Mouse (Mus musculus) intestine, postnatal 0 days (tissue): ENCODE measurements around the gene Btbd9. TPM values are rescaled to one million over a fixed set of nuclear protein-coding genes. Genes with fewer than 3 reads are reported as not detected.

Experiments used
- ATAC-seq: fragments of 200-750 bp; cut with Nextera tagmentation; 2 replicates; pipeline ENCODE4 v1.8.0; 2017; ENCODE audit warnings: mild to moderate bottlenecking, moderate TSS enrichment, moderate library complexity
- H3K27ac ChIP-seq: fragments of 300-500 bp; sonication (generic); 2 replicates; pipeline ENCODE4 v1.5.1; 2014; ENCODE audit warnings: mild to moderate bottlenecking, low read depth, low read length, moderate library complexity
- H3K27me3 ChIP-seq: fragments of 300-500 bp; sonication (generic); replicated peaks from 2 replicates; pipeline ENCODE4 v1.6.1; 2014; ENCODE audit warnings: low read length, mixed read lengths; ENCODE audit not compliant: control insufficient read depth, insufficient read depth
- H3K36me3 ChIP-seq: fragments of 300-500 bp; sonication (generic); 2 replicates; pipeline ENCODE4 v1.6.1; 2014; ENCODE audit warnings: mild to moderate bottlenecking, moderate library complexity; ENCODE audit not compliant: control insufficient read depth, insufficient read depth
- H3K4me1 ChIP-seq: fragments of 300-500 bp; sonication (generic); replicated peaks from 2 replicates; pipeline ENCODE4 v1.6.1; 2014; ENCODE audit warnings: antibody characterized with exemption, low read length, mixed read lengths; ENCODE audit not compliant: control insufficient read depth, insufficient read depth
- H3K4me2 ChIP-seq: fragments of 300-500 bp; sonication (generic); replicated peaks from 2 replicates; pipeline ENCODE4 v1.6.1; 2014; ENCODE audit warnings: low read depth, mild to moderate bottlenecking, moderate library complexity
- H3K4me3 ChIP-seq: fragments of 300-500 bp; sonication (generic); 2 replicates; pipeline ENCODE4 v1.5.1; 2014; ENCODE audit warnings: low read depth, low read length
- H3K9ac ChIP-seq: fragments of 300-500 bp; sonication (generic); 2 replicates; pipeline ENCODE4 v1.6.1; 2014; ENCODE audit warnings: mild to moderate bottlenecking, low read depth, low read length
- H3K9me3 ChIP-seq: fragments of 300-500 bp; sonication (generic); 2 replicates; pipeline ENCODE4 v1.6.1; 2016; ENCODE audit warnings: mixed run types; ENCODE audit not compliant: control insufficient read depth
- CTCF ChIP-seq: sonication (generic); IDR thresholded peaks from 2 replicates; pipeline ENCODE4 v1.5.1; 2016; ENCODE audit warnings: low read depth, mild to moderate bottlenecking, control low read depth, antibody characterized with exemption, moderate library complexity
- WGBS: fragments of 180-500 bp; shearing (Covaris S2); extraction: QIAGEN DNeasy Blood & Tissue Kit; methylation state at CpG from one replicate; pipeline ENCODE4 v1.1.7; 2014; 5-methylcytosine and 5-hydroxymethylcytosine counted together
- polyA plus RNA-seq: library from polyadenylated mRNA; unstranded; fragments of >200 nt; fragmentation: Nextera tagmentation; extraction: Ambion mirVana; gene quantifications from 2 replicates; pipeline ENCODE4 v1.2.1, GENCODE M21; 2015

The Btbd9 gene
- polyA plus RNA-seq, 1 experiment from 2014 or later: 35.9 TPM

DNA sequence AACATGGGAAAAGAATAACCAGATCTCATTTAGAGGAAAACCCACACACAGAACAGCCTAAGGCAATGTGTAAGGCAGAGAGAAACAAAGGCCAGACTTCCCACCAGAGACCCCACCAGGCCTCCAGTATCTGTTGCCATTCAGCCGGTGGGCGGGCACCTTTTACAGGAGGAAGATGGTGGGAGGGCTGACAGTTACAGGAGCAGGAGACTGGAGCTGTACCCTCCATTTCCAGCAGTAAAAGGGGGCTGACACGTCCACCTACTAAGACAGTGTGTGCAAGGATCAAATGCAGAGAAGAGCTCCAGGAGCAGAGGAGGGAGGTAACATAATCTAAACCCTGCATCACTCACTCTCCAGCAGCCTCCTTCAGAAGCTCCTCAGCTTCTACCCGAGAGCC lies 123.0 kb downstream of the Btbd9 start:
- H3K27ac ChIP-seq: no peak overlapping the region
- no peaks in the 10 kb centered on the region for H3K36me3 ChIP-seq
- no peaks in the 10 kb centered on the region for H3K4me1 ChIP-seq
- WGBS: 83% methylated on average over 4 of the region's 4 CpGs
- H3K9me3 ChIP-seq: no peaks in the 10 kb centered on the region
- H3K4me3 ChIP-seq: no peak overlapping the region
- no peak for ATAC-seq
- TF ChIP-seq CTCF: no peak
- H3K4me2 ChIP-seq: no peak overlapping the region
- no peak overlapping the region for H3K9ac ChIP-seq
- no peaks in the 10 kb centered on the region for H3K27me3 ChIP-seq

DNA sequence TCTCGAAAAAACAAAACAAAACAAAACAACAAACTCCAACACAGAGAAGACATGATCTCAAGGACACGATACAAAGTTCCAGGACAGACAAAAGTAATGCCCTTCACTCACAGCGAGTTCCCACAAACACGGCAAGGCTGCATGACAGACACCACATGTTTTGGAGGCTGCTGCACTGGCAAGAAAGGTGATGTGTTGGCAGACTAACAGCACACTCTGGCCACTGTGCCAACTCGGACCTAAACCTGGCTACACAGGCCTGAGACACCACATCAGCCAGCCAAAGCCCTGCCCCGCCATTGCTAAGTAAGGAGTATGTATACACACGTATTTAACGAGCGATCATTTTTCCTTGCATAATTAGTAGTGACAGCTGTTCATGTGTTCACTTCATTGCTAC lies 123.9 kb downstream of the Btbd9 start:
- no peaks in the 10 kb centered on the region for H3K27me3 ChIP-seq
- no peak overlapping the region for H3K27ac ChIP-seq
- H3K4me2 ChIP-seq: no peak overlapping the region
- TF ChIP-seq CTCF: no peak
- no peaks in the 10 kb centered on the region for H3K9me3 ChIP-seq
- H3K9ac ChIP-seq: no peak overlapping the region
- H3K4me3 ChIP-seq: no peak overlapping the region
- WGBS: 94% methylated on average over 9 of the region's 9 CpGs
- H3K4me1 ChIP-seq: no peaks in the 10 kb centered on the region
- no peak for ATAC-seq
- H3K36me3 ChIP-seq: no peaks in the 10 kb centered on the region

DNA sequence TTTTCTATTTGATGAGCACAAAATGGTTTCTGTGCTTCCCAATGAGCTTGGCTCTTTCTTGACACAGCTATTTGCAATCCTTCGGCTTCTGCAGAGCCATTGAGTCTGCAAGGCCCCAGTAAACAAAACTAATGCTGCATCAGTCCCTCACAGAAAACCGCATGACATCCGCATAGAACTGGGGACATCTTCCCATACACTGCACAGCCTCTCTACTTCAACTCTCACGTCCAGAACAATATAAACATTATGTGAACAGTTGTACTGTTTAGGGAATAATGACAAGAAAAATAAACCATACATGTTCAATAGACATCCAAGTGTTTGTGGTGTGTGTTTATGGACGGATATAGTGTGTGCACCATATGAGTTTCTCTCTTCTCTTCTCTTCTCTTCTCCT lies 127.7 kb downstream of the Btbd9 start:
- WGBS: 69% methylated on average over 5 of the region's 5 CpGs
- TF ChIP-seq CTCF: no peak
- Histone ChIP-seq H3K4me3 (no peak overlapping the region), H3K9me3 (no peaks in the 10 kb centered on the region), H3K27ac (no peak overlapping the region), H3K36me3 (0 out of 2 replicates have a peak, but pooled peaks cover 2% of the 10 kb centered on the region), H3K4me2 (no peak overlapping the region), H3K27me3 (no peaks in the 10 kb centered on the region), H3K9ac (no peak overlapping the region), H3K4me1 (no peaks in the 10 kb centered on the region)
- no peak for ATAC-seq

DNA sequence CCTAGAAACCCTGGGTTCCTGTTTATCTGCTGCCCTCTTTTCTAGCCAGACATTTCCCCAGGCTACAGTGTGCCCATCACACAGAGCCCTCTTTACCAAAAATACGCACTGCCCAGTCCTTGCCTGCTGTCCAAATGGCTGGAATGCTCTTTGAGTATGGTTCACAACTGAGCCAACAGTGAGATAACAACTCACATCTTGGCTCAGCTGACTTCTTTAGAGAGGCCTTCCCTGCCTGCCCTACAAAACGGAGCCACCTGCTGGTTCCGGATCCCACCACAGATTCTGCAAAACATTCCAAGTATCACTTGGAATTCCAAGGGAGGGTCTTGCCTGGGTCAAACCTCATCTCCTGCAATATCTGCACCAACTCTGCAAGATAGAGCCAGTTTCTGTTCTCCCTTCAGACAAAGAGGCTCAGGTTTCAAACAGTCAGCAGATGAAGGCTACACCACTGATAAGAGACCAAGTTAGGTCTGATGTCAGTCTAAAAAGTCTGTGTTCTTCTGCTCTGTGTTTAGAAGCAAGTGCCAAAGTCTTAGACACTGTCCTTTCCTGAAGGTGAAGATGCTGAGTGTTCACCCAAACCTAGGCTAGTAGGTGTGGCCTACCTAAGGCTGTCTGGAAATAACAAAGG lies 130.4 kb downstream of the Btbd9 start:
- no peak for TF ChIP-seq CTCF

DNA sequence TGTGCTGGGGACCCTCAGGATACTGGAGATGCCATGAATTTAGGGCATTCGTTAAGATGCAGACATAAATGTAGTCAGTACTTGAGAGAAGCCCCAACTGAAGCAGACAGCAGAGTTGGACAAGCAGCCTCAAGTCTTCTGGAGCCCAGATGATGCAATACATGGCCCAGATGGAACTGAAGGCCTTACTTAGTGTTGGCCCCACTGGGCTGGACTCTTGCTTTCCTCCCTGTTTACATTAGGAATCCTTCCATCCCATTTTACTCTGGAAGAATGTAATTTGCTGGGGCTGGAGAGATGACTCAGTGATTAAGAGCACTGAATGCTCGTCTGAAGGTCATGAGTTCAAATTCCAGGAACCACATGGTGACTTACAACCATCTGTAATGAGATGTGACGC lies 136.6 kb downstream of the Btbd9 start:
- Histone ChIP-seq H3K36me3 (0 out of 2 replicates have a peak, but pooled peaks cover 3% of the 10 kb centered on the region), H3K4me3 (no peak overlapping the region), H3K4me2 (no peak overlapping the region), H3K9ac (no peak overlapping the region), H3K9me3 (no peaks in the 10 kb centered on the region), H3K27ac (no peak overlapping the region), H3K27me3 (no peaks in the 10 kb centered on the region), H3K4me1 (peaks cover 5% of the 10 kb centered on the region; the same call in 1 of the 2 replicates)
- no peak for TF ChIP-seq CTCF
- 58% methylated on average over 3 of the region's 3 CpGs for WGBS
- ATAC-seq: no peak

More for the DNA sequence above, 130.4 kb downstream of the Btbd9 start:
- H3K4me1 ChIP-seq: no peaks in the 10 kb centered on the region
- no peaks in the 10 kb centered on the region for H3K9me3 ChIP-seq
- 91% methylated on average over 3 of the region's 3 CpGs for WGBS
- H3K27me3 ChIP-seq: no peaks in the 10 kb centered on the region
- H3K9ac ChIP-seq: no peak overlapping the region
- no peak overlapping the region for H3K4me3 ChIP-seq
- 0 out of 2 replicates have a peak, but pooled peaks cover 3% of the 10 kb centered on the region for H3K36me3 ChIP-seq
- no peak overlapping the region for H3K4me2 ChIP-seq
- no peak for ATAC-seq
- H3K27ac ChIP-seq: no peak overlapping the region

DNA sequence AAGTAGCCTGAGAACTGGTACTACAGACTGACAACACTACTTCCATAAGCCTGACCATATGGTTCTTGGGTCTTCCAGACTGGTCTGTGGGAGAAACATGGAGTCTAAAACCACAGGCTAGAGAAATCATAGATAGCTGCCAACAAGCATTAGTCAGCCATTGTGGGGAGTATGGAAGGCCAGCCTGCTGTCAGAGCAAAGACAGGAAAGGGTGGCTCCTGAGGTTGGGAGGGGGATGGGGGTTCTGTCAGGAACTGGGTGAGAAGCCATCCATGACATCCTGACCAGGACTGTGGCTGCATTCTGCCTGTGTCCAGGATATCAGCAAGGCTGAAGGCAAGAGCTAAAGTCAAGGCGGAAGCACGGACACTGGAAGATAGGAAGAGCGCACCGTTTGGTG lies 137.5 kb downstream of the Btbd9 start:
- no peak for ATAC-seq
- 0 out of 2 replicates have a peak, but pooled peaks cover 3% of the 10 kb centered on the region for H3K36me3 ChIP-seq
- no peak overlapping the region for H3K9ac ChIP-seq
- H3K27ac ChIP-seq: no peak overlapping the region
- H3K4me3 ChIP-seq: no peak overlapping the region
- TF ChIP-seq CTCF: no peak
- H3K4me1 ChIP-seq: peaks cover 5% of the 10 kb centered on the region; the same call in 1 of the 2 replicates
- H3K4me2 ChIP-seq: no peak overlapping the region
- no peaks in the 10 kb centered on the region for H3K9me3 ChIP-seq
- no peaks in the 10 kb centered on the region for H3K27me3 ChIP-seq
- 79% methylated on average over 4 of the region's 4 CpGs for WGBS
